Mouse (Mus musculus): ENCODE measurements at regions not wholly inside any gene's neighbourhood (a gene's known extent, or its start where the extent isn't known, plus 50 kb on each side); places are given as distances from the start of the nearest gene placed in this dataset.
"Not testable (repeated sequence)": the region's sequence is repeated elsewhere in the genome, so short reads cannot be mapped to it uniquely, and the experiment has no call there.

DNA sequence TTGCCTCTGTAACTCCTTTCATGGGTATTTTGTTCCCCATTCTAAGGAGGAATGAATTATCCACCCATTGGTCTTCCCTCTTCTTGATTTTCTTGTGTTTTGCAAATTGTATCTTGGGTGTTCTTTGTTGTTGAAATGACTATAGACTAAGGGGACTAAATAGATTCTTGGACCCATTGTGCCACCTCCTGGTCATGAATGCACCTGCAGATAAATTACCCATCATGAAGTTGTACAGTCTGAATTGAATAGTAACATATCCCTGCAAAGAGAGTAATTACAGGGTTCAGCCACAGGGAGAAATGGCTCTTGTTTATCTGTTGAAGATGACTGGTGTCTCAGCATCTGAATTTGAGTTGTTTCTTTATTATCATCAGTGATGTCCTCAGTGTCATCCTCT lies 383.4 kb upstream of the Zfp386 start:
- not testable (repeated sequence) for TF ChIP-seq CTCF (IDR thresholded peaks at IDR 0.05; ENCODE audit: low read depth, low read length); POLR2A (IDR thresholded peaks at IDR 0.05; ENCODE audit: extremely low read depth, insufficient read depth, low read length)
